Mouse (Mus musculus) liver, postnatal 0 days (tissue): ENCODE data around the gene Hectd3.

Experiments
- CTCF ChIP-seq: sonication (generic); IDR thresholded peaks from 2 replicates; pipeline ENCODE4 v1.5.1; 2016; ENCODE audit warnings: antibody characterized with exemption, low read depth
- EP300 ChIP-seq: IDR thresholded peaks from 2 replicates; pipeline ENCODE4 v1.6.1; 2016; ENCODE audit warnings: antibody characterized with exemption, low read depth, mild to moderate bottlenecking

DNA sequence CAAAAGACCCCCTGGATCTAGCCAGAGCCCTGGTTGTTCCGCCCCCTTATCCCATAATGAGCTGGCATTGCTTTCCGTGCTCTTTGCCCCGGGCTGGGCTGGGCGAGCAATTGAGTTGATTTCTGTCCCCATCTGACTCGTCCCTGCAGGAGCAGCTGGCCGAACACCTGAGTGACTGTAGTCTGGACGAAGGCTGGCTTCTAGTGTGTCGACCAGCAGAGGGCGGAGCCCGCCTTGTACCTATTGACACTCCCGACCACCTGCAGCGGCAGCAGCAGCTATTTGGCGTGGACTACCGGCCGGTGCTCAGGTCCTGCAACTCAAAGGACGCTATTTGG lies 650 bp downstream of the Hectd3 start:
- TF ChIP-seq EP300, result no peak
- peak; percentile 66 for TF ChIP-seq CTCF
